Mouse (Mus musculus) Patski (cell line): ENCODE results near the gene P2ry10b. TPM values are rescaled to one million over a fixed set of nuclear protein-coding genes. Genes with fewer than 3 reads are reported as not detected.

ENCODE experiments used
- ATAC-seq: fragments of 100-300 bp; one replicate; pipeline ENCODE4 v1.8.0; 2021
- CTCF ChIA-PET: fragments of 350-600 bp; sonication (Branson Sonifier 250); formaldehyde crosslinking; loops from one replicate; lab custom pipeline; 2022; ENCODE audit warnings: inconsistent platforms; lab: Charles Lee
- POLR2A ChIA-PET: fragments of 350-600 bp; sonication (Branson Sonifier 250); formaldehyde crosslinking; loops from one replicate; lab custom pipeline; 2022; ENCODE audit warnings: antibody characterized with exemption, inconsistent platforms; lab: Charles Lee
- DNase-seq: peaks from one replicate; pipeline ENCODE4 v3.0.0-alpha.2; 2011; ENCODE audit warnings: low read depth, low spot score
- H3K27me3 ChIP-seq: fragments of 371-371 bp; one replicate; pipeline ENCODE4 v1.5.1; 2021
- CTCF ChIP-seq: fragments of 100-300 bp; IDR thresholded peaks from one replicate; pipeline ENCODE4 v1.5.1; 2021
- in situ Hi-C: fragments of 300-500 bp; cut with MboI; formaldehyde crosslinking; loops from 3 replicates; pipeline ENCODE4 v1.11.1; 2018; ENCODE audit warnings: low pct_unique_long_range_greater_than_20kb, mixed read lengths
- polyA plus RNA-seq: library from polyadenylated mRNA; unstranded; gene quantifications from one replicate; pipeline ENCODE4 v1.2.3, GENCODE M21; 2021

Gene P2ry10b
- polyA plus RNA-seq, 1 experiment from 2014 or later = not detected

DNA sequence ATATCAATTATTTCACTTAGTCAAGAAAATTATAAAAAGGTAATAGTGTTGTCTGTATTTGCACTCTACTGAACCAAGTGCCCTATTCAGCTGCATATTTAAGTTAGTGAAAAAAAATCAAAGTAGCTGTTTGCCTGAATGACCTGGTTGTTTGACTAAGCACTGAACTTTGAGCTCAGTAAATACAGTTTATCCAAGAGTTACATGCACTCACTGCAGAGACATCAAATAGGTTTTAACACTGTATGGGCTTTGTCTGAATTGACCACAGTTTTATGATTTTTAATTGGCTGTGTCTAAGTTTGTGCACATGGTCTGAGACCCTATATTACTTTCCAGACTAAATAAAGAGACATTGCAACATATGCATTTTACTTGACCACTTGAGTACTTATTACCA lies 20.4 kb downstream of the P2ry10b start:
- no peak for DNase-seq
- CTCF ChIA-PET = no interaction called here
- in situ Hi-C loops = loop anchor here (25.0 kb wide), 1 partner anchor 382 kb away; no protein-coding TSS in a partner anchor
- TF ChIP-seq CTCF = no peak
- POLR2A ChIA-PET = no interaction called here
- ATAC-seq = no peak
- peaks cover 59% of the 10 kb centered on the region for H3K27me3 ChIP-seq

GRCm38 (mm10) chrX:107178742-107179141 lies 30.0 kb downstream of the P2ry10b start:
- peaks cover 38% of the 10 kb centered on the region for H3K27me3 ChIP-seq
- in situ Hi-C loops = no loop called here
- DNase-seq = no peak
- TF ChIP-seq CTCF = no peak
- ChIA-PET POLR2A (no interaction called here), CTCF (no interaction called here)
- ATAC-seq = no peak

GRCm38 (mm10) chrX:107217577-107218090 lies 68.9 kb downstream of the P2ry10b start:
- no peak for TF ChIP-seq CTCF
- POLR2A ChIA-PET = no interaction called here
- H3K27me3 ChIP-seq = peaks cover 43% of the 10 kb centered on the region
- DNase-seq = no peak
- no peak for ATAC-seq
- in situ Hi-C loops = no loop called here
- CTCF ChIA-PET = no interaction called here

Other genes with a start within 250 kb of the P2ry10b start
- gene Lpar4, start 228.3 kb upstream of the P2ry10b start, polyA plus RNA-seq = not detected
- not detected for gene P2ry10, start 60.4 kb upstream of the P2ry10b start, polyA plus RNA-seq
- gene Gpr174, start 107.0 kb downstream of the P2ry10b start, polyA plus RNA-seq = not detected